Mouse (Mus musculus) hindbrain, embryonic 10.5 days (tissue): ENCODE results near the gene Bglap. TPM values are rescaled to one million over a fixed set of nuclear protein-coding genes. Genes with fewer than 3 reads are reported as not detected.

Source experiments
- DNase-seq: peaks from one replicate; pipeline ENCODE4 v3.0.0-alpha.2; 2017; ENCODE audit warnings: low spot score
- H3K27ac ChIP-seq: fragments of 300-500 bp; sonication (generic); 2 replicates; pipeline ENCODE4 v1.5.1; 2016; ENCODE audit warnings: mild to moderate bottlenecking, moderate library complexity
- H3K27me3 ChIP-seq: fragments of 300-500 bp; sonication (generic); 2 replicates; pipeline ENCODE4 v1.6.1; 2016; ENCODE audit warnings: mild to moderate bottlenecking; ENCODE audit not compliant: poor library complexity, insufficient read depth, severe bottlenecking
- H3K36me3 ChIP-seq: fragments of 300-500 bp; sonication (generic); 2 replicates; pipeline ENCODE4 v1.6.1; 2016; ENCODE audit warnings: mild to moderate bottlenecking, moderate library complexity
- H3K4me1 ChIP-seq: fragments of 300-500 bp; sonication (generic); replicated peaks from 2 replicates; pipeline ENCODE4 v1.6.1; 2016; ENCODE audit warnings: mild to moderate bottlenecking
- H3K4me3 ChIP-seq: fragments of 300-500 bp; sonication (generic); 2 replicates; pipeline ENCODE4 v1.5.1; 2016; ENCODE audit warnings: mild to moderate bottlenecking, moderate library complexity
- H3K9me3 ChIP-seq: fragments of 300-500 bp; sonication (generic); 2 replicates; pipeline ENCODE4 v1.6.1; 2016; ENCODE audit warnings: mild to moderate bottlenecking, moderate library complexity
- whole genome bisulfite sequencing: fragments of 180-500 bp; shearing (Covaris S2); methylation state at CpG from one replicate; pipeline ENCODE4 v1.1.7; 2016; 5-methylcytosine and 5-hydroxymethylcytosine counted together
- polyA plus RNA-seq: library from polyadenylated mRNA; unstranded; fragments of >200 nt; fragmentation: Nextera tagmentation; extraction: Ambion mirVana; gene quantifications from 2 replicates; pipeline ENCODE4 v1.2.1, GENCODE M21; 2016

Gene Bglap
- polyA plus RNA-seq, 1 experiment from 2014 or later, result not detected

DNA sequence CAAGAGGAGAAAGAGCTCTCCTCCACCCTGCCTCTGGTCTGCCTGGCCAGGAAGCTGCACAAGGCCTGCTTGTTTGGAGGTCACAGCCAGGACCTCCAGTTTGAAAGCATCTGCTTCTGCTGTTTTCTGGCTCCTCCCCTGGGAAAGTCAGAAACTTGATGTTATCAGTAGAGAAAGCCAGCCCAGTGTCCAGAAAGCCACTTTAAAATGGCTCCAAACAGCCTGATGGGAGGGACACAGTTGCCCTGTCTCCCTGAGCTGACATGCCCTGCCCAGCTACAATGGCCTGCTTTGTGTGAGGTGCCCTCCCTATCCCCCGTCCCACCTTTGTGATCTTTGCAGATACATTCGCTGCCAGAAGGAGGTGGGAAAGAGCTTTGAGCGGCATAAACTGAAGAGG, 24.3 kb downstream of the Bglap start:
- WGBS, result 75% methylated on average over 3 of the region's 3 CpGs
- peak; percentile 24 for DNase-seq
- no peaks in the 10 kb centered on the region for H3K9me3 ChIP-seq
- H3K4me3 ChIP-seq, result no peak overlapping the region
- peak overlapping the region; percentile 72 for H3K27ac ChIP-seq
- H3K4me1 ChIP-seq, result peaks cover 50% of the 10 kb centered on the region
- H3K36me3 ChIP-seq, result peaks cover 85% of the 10 kb centered on the region
- H3K27me3 ChIP-seq, result peaks cover 15% of the 10 kb centered on the region

DNA sequence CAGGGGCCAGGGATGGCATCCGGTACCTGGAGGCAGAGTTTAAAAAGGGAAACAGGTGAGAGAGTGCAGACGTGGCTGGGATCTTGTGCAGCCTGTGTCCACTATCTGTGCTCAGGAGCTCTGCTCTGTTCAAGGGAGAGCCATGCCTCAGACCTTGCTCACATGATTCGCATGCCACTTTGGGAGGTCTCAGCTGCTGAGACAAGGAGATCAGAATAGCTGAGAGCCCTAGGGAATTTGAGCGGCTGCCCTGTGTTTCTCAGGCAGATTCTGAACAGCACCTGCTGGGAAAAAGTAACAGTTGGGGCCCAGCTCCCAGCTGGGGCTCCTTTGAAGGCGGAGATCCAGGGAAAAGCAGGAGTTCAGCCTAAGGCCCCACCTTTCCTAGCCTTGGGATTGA, 24.7 kb downstream of the Bglap start:
- H3K36me3 ChIP-seq, result peaks cover 89% of the 10 kb centered on the region
- WGBS, result 68% methylated on average over 5 of the region's 5 CpGs
- no peaks in the 10 kb centered on the region for H3K9me3 ChIP-seq
- peaks cover 11% of the 10 kb centered on the region for H3K27me3 ChIP-seq
- H3K27ac ChIP-seq, result peak overlapping the region; percentile 72
- H3K4me1 ChIP-seq, result peaks cover 46% of the 10 kb centered on the region
- peak; percentile 20 for DNase-seq
- H3K4me3 ChIP-seq, result no peak overlapping the region

DNA sequence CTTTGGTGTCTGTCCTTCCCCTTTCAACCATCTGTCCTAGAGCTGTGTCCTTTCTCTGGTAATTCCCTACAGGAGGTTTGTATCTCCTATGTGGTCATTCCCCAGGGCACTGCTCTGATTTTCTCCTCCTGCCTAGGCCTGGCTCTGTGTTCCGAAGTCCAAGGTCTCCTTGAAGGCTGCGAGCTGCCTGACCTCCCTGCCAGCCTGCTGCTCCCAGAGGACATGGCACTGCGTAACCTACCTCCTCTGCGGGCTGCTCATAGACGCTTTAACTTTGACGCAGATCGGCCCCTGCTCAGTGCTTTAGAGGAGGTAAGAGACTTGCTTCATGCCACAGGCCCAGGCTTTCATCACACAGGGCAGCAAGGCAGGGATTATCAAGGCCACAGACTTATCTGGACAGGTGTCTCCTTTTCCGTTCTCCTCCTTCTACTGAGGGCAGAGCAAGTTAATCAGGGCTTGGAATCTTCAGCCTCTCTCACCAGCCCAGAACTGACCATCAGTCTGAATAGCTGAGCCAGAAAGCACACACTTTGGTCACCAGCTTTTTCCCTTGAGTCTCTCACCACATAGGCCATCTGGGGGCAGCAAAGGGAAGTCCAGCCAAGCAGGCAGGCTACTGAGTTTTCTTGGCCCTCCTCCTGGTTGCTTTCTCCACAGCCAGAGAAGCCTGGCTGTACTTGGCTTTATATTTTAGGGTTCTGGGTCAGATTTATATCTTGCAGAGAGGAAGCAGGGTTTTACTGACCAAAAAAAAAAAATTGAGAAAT, 29.7 kb downstream of the Bglap start:
- H3K36me3 ChIP-seq, result peaks cover 100% of the 10 kb centered on the region
- H3K4me3 ChIP-seq, result no peak overlapping the region
- no peaks in the 10 kb centered on the region for H3K27me3 ChIP-seq
- 97% methylated on average over 8 of the region's 8 CpGs for WGBS
- no peak for DNase-seq
- peaks cover 12% of the 10 kb centered on the region for H3K4me1 ChIP-seq
- no peak overlapping the region for H3K27ac ChIP-seq
- H3K9me3 ChIP-seq, result no peaks in the 10 kb centered on the region

DNA sequence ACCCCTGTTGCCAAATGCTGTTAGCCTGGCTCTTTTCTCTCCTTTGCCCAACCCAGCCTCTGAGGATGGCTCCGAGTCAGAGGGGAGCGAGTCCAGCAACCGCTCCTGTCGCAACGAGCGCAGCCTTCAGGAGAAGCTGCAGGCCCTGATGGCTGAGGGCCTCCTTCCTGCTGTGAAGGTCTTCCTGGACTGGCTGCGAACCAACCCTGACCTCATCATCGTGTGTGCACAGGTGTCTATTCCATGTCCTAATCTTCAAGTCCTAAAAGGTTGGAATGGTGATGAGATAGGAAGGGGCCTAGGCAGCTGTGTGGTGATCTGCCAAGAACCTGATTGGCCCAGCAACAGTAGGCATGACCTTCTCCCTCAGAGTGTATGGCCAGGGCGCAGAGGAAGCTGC, 31.4 kb downstream of the Bglap start:
- DNase-seq, result no peak
- no peaks in the 10 kb centered on the region for H3K4me1 ChIP-seq
- 93% methylated on average over 9 of the region's 9 CpGs for WGBS
- H3K36me3 ChIP-seq, result peaks cover 100% of the 10 kb centered on the region
- no peaks in the 10 kb centered on the region for H3K27me3 ChIP-seq
- H3K4me3 ChIP-seq, result no peak overlapping the region
- H3K9me3 ChIP-seq, result no peaks in the 10 kb centered on the region
- no peak overlapping the region for H3K27ac ChIP-seq

DNA sequence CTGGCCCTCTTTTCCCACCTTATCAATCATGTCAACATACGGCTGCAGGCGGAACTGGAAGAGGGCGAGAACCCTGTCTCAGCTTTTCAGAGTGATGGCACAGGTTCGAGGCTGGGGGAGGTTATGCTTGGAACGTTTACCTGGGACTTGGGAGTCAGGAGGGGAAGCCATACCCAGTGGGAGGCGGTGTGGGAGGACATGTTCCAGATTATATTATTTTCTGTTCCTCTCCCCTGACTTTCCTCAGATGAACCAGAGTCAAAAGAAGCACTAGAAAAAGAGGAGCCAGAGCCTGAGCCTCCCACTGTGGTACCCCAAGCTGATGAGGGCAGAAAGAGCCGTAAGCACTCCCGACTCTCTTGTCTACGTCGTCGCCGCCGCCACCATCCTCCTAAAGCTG, 33.5 kb downstream of the Bglap start:
- 95% methylated on average over 13 of the region's 13 CpGs for WGBS
- H3K36me3 ChIP-seq, result peaks cover 100% of the 10 kb centered on the region
- no peaks in the 10 kb centered on the region for H3K9me3 ChIP-seq
- H3K27ac ChIP-seq, result no peak overlapping the region
- no peak for DNase-seq
- no peaks in the 10 kb centered on the region for H3K27me3 ChIP-seq
- H3K4me3 ChIP-seq, result no peak overlapping the region
- no peaks in the 10 kb centered on the region for H3K4me1 ChIP-seq

DNA sequence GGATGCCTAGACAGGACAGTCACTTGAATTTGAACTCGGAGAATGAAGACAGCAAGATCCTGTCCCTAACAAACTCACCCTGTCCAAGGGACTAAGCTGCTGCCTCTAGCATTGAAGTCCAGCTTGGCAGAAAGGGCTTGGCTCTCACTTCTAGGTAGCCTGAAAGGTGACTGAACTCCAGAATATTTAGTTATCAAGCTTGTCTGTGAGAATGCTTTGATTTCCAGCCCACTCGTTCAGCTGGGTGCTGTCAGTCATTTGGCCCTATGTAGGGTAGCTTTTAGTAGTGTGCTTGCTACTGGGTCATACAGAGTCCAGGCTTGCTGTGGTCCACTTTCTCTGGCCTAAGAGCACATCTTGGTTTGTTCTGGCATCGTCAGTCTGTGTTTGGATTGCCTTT, 45.3 kb downstream of the Bglap start:
- 83% methylated on average over 3 of the region's 3 CpGs for WGBS
- no peak for DNase-seq

DNA sequence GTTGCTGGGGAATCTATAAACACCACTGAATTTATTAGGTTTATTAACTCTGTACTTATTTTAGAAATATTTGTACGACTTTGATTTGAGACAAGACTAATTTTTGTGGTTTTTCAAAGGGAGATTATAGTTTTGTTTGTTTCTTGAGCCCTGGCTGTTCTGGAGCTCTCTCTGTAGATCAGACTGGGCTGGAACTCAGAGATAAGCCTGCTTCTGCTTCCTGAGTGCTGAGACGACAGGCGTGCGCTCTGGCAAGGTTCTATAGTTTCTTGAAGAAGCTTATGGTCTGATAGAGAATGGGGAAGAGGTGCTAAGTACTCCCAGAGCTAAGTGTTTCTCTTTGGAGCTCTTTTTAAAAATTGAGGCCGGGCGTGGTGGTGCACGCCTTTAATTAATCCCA, 45.9 kb downstream of the Bglap start:
- Histone ChIP-seq H3K4me3 (no peak overlapping the region), H3K4me1 (peaks cover 41% of the 10 kb centered on the region), H3K9me3 (no peaks in the 10 kb centered on the region), H3K27ac (no peak overlapping the region), H3K36me3 (peaks cover 45% of the 10 kb centered on the region), H3K27me3 (no peaks in the 10 kb centered on the region)
- no peak for DNase-seq
- WGBS, result 93% methylated on average over 7 of the region's 7 CpGs

More for the DNA sequence above, 45.3 kb downstream of the Bglap start:
- no peaks in the 10 kb centered on the region for H3K9me3 ChIP-seq
- H3K4me1 ChIP-seq, result peaks cover 34% of the 10 kb centered on the region
- H3K4me3 ChIP-seq, result no peak overlapping the region
- H3K27me3 ChIP-seq, result no peaks in the 10 kb centered on the region
- peaks cover 51% of the 10 kb centered on the region for H3K36me3 ChIP-seq
- H3K27ac ChIP-seq, result no peak overlapping the region

DNA sequence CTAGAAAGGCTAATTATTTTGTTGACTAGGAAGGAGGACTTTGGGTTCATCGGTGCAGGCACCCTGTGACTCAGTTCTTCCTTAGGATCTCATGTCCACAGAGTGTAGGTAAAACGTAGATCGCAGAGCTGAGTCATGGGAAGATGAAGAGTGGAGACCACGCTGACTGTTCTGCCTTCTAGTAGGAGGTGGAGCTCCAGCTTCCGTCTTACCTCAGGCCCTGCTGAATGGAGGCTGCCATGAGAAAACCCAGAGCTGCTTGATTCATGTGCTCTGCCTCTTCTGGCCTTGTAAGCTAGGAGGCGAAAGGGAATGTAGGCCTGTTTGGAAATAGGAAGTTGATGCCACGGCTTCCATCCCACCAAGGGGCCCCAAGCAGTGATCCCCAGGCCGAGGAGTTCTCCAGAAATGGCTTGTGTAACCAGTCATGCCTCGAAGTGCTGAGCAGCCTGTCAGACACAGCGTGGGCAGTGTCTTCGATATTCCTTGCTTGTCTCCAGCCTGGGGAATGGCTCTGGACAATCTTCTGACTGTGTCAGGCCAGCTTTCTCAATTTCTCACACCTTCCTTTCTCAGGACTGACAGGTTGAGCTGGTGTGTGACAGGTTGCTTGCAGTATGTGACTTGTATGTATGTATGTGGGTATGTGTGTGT, 46.8 kb downstream of the Bglap start:
- peaks cover 39% of the 10 kb centered on the region for H3K36me3 ChIP-seq
- no peaks in the 10 kb centered on the region for H3K27me3 ChIP-seq
- peaks cover 42% of the 10 kb centered on the region for H3K4me1 ChIP-seq
- H3K27ac ChIP-seq, result no peak overlapping the region
- 86% methylated on average over 11 of the region's 11 CpGs for WGBS
- no peaks in the 10 kb centered on the region for H3K9me3 ChIP-seq
- DNase-seq, result no peak
- peak overlapping the region; percentile 99 for H3K4me3 ChIP-seq

DNA sequence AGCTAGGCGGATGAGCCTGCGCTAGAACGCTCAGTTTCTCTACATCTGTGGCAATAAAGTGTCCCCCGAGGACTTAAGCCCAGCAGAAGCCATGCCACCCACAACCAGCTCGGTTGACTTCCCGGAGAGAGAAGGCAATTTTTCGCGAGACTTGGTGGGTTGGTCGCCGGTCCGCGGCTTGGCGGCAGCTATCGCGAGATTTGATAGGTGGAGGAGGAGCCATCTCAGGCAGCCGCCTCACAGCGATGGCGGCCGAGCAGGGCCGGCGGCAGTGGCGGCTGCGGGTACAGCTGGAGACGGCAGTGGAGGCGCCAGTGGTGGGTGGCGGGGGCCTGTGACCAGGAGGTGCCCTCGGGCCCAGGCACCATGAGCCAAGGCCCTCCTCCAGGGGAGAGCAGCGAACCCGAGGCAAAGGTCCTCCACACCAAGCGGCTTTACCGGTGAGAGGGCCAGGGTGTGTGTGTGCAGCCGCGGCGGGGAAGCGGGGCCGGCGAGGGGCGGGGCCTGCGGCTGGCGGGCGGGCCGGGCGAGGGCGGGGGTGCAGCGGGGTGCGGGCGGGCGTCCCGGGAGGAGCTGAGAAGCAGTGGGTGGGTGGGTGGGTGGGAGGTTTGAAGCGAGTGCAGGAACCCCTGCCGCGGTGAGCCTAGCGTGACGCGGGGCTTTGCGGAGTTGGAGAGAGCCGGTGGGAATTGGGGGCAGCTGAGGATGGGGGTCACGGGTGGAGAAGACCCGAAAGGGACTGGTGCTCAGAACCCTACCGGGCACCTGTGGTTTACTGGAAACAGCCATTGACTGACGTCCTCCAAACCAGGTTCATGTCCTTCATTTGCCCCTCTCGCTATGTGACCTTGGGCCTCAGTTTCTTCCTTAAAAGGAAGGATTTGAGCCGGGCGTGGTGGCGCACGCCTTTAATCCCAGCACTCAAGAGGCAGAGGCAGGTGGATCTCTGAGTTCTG, 47.9 kb downstream of the Bglap start, which contains the start of the genes Tmem79 and Smg5:
Gene Tmem79, minus strand, starts transcription at position 91 of the 956 bp plus-strand sequence.
Gene Smg5, plus strand, starts transcription at position 203 of the 956 bp plus-strand sequence.
- WGBS, result 3% methylated on average over 52 of the region's 66 CpGs
- H3K36me3 ChIP-seq, result peaks cover 28% of the 10 kb centered on the region
- H3K4me3 ChIP-seq, result peak within 1 kb of the TSS; percentile 99
- H3K4me1 ChIP-seq, result peaks cover 45% of the 10 kb centered on the region
- H3K9me3 ChIP-seq, result no peaks in the 10 kb centered on the region
- H3K27me3 ChIP-seq, result no peaks in the 10 kb centered on the region
- peak; percentile 98 for DNase-seq
- H3K27ac ChIP-seq, result peak within 1 kb of the TSS; percentile 100

DNA sequence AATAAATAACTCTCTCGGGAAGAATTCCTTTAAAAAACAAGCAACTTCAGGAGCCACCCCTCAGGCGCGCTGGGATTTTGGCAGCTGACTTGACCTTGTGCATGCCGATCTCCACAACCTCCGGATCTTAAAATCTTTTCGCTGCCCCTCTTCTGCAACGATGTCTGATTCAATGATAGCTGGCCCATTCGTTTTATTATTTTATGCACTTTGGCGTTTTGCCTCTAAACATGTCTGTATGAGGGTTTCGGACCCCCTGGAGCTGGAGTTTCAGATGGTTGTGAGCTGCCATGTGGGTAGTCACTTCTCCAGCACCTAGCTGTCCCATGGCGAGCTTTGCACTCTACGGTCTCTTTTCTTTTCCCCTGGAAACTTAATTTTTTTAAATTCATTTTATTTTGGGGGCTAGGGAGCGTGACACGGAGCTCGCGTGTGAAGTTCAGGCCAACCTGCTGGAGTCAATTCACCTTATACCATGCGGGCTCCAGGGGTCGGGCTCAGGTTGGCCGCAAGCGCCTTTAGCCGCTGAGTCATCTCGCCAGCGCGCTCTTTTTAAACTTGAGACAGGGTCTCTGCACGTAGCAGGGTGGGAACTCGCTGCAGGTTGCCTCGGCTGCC, 48.7 kb downstream of the Bglap start:
- Histone ChIP-seq H3K4me1 (peaks cover 45% of the 10 kb centered on the region), H3K4me3 (peak overlapping the region; percentile 99), H3K9me3 (no peaks in the 10 kb centered on the region), H3K27me3 (no peaks in the 10 kb centered on the region), H3K36me3 (peaks cover 23% of the 10 kb centered on the region), H3K27ac (peak overlapping the region; percentile 100)
- DNase-seq, result no peak
- 3% methylated on average over 27 of the region's 27 CpGs for WGBS

DNA sequence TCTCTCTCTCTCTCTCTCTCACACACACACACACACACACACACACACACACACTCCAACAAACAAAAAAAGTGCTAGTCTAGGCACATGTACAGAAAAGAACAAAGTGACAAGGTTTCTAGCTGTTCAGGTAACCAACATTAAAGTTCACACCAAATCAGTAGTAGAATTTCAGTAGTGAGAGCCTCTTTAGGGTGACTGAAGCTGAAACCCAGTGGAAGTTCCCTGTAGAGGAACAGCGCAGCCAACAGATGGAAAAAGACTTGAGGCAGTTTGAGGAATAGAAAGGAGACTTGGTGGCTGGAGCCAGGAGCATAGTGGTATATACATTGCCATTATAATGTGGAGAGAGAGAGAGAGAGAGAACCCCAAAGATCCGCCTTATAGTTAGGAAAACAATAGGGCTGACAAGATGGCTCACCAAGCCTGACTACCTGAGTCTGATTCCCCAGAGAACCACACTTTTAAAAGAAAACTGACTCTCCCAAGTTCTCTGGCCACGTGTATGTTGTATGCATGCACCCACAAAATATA, 49.3 kb downstream of the Bglap start:
- WGBS, result 33% methylated on average over 3 of the region's 3 CpGs
- no peaks in the 10 kb centered on the region for H3K27me3 ChIP-seq
- no peak for DNase-seq
- H3K4me3 ChIP-seq, result peak overlapping the region; percentile 99
- peaks cover 45% of the 10 kb centered on the region for H3K4me1 ChIP-seq
- no peaks in the 10 kb centered on the region for H3K9me3 ChIP-seq
- peaks cover 26% of the 10 kb centered on the region for H3K36me3 ChIP-seq
- peak overlapping the region; percentile 100 for H3K27ac ChIP-seq
